Mouse (Mus musculus) small intestine, adult 2 months (tissue): ENCODE results near the gene App. TPM values are rescaled to one million over a fixed set of nuclear protein-coding genes. Genes with fewer than 3 reads are reported as not detected.
A peak's percentile ranks its signal among the peaks of the same experiment; 100 is the strongest.

Experiments used
- H3K27ac ChIP-seq: fragments of 200-500 bp; 2 replicates; pipeline ENCODE4 v1.5.1; 2012; ENCODE audit warnings: low read depth, low read length, control low read depth, inconsistent platforms; ENCODE audit not compliant: insufficient read depth
- H3K27me3 ChIP-seq: fragments of 200-500 bp; 2 replicates; pipeline ENCODE4 v1.6.1; 2012; ENCODE audit warnings: mild to moderate bottlenecking, moderate library complexity, low read length, inconsistent platforms; ENCODE audit not compliant: control insufficient read depth, insufficient read depth
- H3K36me3 ChIP-seq: fragments of 200-500 bp; 2 replicates; pipeline ENCODE4 v1.6.1; 2012; ENCODE audit warnings: mild to moderate bottlenecking, low read length, control low read depth, inconsistent platforms; ENCODE audit not compliant: control insufficient read depth, insufficient read depth
- H3K4me1 ChIP-seq: fragments of 200-500 bp; 2 replicates; pipeline ENCODE4 v1.6.1; 2012; ENCODE audit warnings: low read length, inconsistent platforms, mixed read lengths; ENCODE audit not compliant: control insufficient read depth, insufficient read depth, insufficient read length
- H3K4me3 ChIP-seq: fragments of 200-500 bp; 2 replicates; pipeline ENCODE4 v1.5.1; 2012; ENCODE audit warnings: low read depth, mild to moderate bottlenecking, control low read depth, inconsistent platforms, low read length, moderate library complexity
- CTCF ChIP-seq: fragments of 200-500 bp; IDR thresholded peaks from 2 replicates; pipeline ENCODE4 v1.5.1; 2012; ENCODE audit warnings: low read depth, mild to moderate bottlenecking, control low read depth, inconsistent platforms, low read length, moderate library complexity, mixed read lengths; ENCODE audit not compliant: insufficient replicate concordance, insufficient read length; ENCODE audit errors: extremely low read depth
- POLR2A ChIP-seq: fragments of 200-500 bp; IDR thresholded peaks from 2 replicates; pipeline ENCODE4 v1.6.1; 2012; ENCODE audit warnings: low read depth, mild to moderate bottlenecking, control low read depth, inconsistent platforms, low read length, moderate library complexity
- WGBS: fragments of 180-500 bp; shearing (Covaris S2); methylation state at CpG from one replicate; pipeline ENCODE4 v1.1.7; 2018; 5-methylcytosine and 5-hydroxymethylcytosine counted together
- polyA plus RNA-seq: library from polyadenylated mRNA; depleted of rRNA; stranded (reverse); fragments of >200 nt; gene quantifications from 2 replicates; pipeline ENCODE4 v1.2.3, GENCODE M21; 2012

Gene App
- polyA plus RNA-seq, 1 experiment: 387 TPM

DNA sequence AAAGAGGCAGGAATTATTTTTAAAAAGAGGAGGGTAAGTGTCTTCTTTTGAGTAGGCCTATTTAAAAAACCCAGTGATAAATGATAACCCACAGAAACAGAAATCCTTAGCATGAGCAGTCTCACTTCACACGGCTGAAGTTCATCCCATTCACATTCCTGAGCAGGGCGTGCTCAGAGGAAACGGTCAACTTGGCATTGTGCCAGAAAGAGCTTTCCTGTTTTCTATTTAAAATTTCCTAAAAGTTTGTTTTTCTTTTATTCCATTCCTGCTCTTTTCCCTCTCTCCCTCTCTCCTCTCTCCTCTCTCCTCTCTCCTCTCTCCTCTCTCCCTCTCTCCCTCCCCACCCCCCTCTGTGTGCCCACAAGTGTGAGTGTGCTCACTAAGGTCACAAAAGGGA is 3.1 kb upstream of the App start:
- no peak overlapping the region for H3K4me3 ChIP-seq
- H3K4me1 ChIP-seq: peaks cover 2% of the 10 kb centered on the region; the same call in 1 of the 2 replicates
- H3K27me3 ChIP-seq: no peaks in the 10 kb centered on the region
- TF ChIP-seq CTCF (no peak), POLR2A (no peak)
- no peaks in the 10 kb centered on the region for H3K36me3 ChIP-seq
- 8% methylated on average over 3 of the region's 3 CpGs for WGBS
- H3K27ac ChIP-seq: no peak overlapping the region

DNA sequence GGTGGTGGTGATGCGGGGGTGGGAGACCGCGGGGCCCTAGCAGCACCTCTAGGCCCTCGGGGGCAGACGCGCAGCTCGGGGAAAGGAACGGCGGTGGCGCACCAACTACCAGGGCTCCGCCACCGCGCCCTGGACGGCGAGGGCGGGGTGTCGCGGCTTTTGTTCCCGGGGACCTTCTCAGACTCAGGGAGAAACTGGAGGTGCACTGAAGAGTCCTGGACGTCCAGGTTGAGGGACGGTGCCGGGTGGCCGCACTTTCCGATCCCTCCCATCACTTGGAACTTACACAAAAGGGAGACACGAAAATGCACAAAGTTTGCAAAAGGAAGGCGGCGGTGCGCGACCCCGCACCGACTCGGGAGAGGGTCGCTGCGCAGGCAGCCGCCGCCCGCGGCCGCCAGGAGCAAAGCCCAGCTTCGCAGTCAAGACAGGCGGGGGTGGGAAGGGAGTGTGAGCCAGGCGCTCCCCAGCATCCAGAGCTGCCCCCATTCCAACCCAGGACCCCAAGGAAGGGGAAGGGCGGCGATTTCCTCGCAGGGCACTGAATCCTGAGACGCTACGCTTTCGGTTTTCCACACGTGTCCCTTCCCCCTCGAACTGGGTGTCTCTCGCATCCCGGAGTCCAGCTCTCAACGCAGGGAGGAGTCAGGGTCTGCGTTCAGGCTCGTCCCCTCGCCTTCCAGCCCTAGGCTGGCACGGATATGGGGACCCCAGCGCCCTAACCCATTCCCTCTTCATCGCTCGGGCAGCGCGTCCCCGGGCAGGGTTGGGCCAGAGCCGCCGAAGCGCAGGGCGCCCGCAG is 794 bp downstream of the App start:
- Histone ChIP-seq H3K36me3 (no peaks in the 10 kb centered on the region), H3K4me3 (peak overlapping the region; percentile 88), H3K4me1 (peaks cover 16% of the 10 kb centered on the region; the same call in 1 of the 2 replicates), H3K27ac (peak overlapping the region; percentile 63), H3K27me3 (no peaks in the 10 kb centered on the region)
- TF ChIP-seq CTCF (no peak), POLR2A (no peak; the same call in 1 of the 2 replicates)
- under 1% methylated on average over 67 of the region's 68 CpGs for WGBS

DNA sequence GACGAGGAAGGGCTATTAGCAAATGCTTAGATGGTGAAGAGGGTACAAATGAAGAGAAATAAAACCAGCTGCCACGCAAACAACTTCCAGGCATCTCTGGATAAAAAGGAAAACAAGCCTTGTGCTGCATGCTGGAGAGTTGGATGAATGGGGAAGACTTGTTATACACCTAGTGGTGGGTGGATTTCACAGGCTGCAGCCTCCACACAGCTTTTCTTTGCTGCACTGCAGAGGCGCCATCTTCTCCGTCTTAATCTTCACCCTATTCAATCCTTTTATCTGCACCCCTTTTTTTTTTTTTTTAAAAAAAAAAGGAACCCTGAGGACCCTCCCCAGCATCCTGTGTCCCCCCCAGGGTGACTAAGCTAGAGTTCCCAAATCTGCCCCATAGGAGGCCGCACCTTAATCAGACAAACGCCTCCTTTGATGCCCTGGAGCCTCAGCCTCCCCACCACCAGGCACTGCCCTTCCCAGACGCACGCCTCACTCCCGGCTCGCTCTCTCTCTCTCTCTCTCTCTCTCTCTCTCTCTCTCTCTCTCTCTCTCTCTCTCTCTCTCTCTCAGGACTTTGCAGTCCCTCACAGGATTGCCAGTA is 1.5 kb downstream of the App start:
- WGBS: 4% methylated on average over 10 of the region's 10 CpGs
- no peaks in the 10 kb centered on the region for H3K36me3 ChIP-seq
- no peaks in the 10 kb centered on the region for H3K27me3 ChIP-seq
- H3K4me3 ChIP-seq: peak overlapping the region; percentile 88
- peaks cover 18% of the 10 kb centered on the region; the same call in 1 of the 2 replicates for H3K4me1 ChIP-seq
- H3K27ac ChIP-seq: peak overlapping the region; percentile 63
- peak; percentile 22; the same call in 1 of the 2 replicates for TF ChIP-seq CTCF
- TF ChIP-seq POLR2A: no peak

DNA sequence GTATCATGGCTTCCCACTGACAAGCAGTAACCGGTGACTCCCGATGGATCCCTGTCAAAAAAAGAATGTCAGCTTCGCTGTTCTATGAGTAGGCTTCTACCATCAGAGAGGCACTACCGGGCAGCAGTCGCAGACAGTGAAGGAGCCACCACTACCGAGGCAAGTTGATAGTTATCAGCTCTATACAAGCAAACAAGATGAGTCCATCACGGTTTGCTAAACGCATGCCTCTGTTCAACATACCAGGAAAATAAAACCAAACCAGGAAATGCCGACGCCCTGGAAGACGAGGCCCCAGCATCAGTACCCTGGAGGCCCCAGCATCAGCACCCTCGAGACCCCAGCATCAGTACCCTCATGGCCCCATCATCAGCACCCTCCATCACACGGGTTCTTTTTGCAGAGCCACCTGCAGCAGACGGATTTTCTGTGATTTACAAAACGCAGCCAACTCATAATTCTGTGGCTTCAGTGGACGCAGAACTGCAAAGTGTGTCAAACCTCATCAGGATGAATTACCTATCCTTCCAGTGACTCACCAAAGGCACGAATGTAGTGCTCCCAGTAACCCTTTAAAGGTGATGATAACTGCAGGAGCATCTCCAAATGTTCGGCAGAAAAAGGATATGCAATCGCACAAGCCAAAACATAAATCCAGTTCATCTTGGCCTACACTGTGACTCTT is 2.6 kb downstream of the App start:
- WGBS: 35% methylated on average over 19 of the region's 19 CpGs
- Histone ChIP-seq H3K27me3 (no peaks in the 10 kb centered on the region), H3K4me3 (no peak overlapping the region), H3K4me1 (peaks cover 17% of the 10 kb centered on the region; the same call in 1 of the 2 replicates), H3K27ac (no peak overlapping the region), H3K36me3 (no peaks in the 10 kb centered on the region)
- no peak for TF ChIP-seq CTCF
- TF ChIP-seq POLR2A: no peak

DNA sequence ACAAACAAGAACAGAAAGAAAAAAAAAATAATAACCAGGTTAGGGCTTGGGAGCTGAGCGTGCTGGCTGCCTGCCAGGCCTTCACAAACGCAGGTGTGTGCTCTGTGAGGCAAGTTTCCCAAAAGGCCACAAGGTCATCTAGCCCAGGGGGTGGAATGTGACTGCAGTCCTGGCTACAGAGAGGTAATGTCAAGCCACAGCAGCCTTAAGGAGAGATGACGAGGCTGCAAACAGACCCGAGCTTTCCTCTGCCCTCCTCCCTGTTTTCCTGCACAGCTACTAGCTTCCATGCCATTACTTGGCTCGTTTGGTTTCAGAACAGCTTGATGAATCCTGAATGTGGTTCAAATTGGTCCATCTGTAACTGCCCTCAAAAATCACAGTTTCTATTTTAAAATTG is 4.7 kb downstream of the App start:
- WGBS: 21% methylated on average over 5 of the region's 5 CpGs
- H3K27me3 ChIP-seq: no peaks in the 10 kb centered on the region
- H3K27ac ChIP-seq: peak overlapping the region; percentile 24; the same call in 1 of the 2 replicates
- H3K4me3 ChIP-seq: no peak overlapping the region
- no peaks in the 10 kb centered on the region for H3K36me3 ChIP-seq
- H3K4me1 ChIP-seq: peaks cover 17% of the 10 kb centered on the region; the same call in 1 of the 2 replicates
- no peak for TF ChIP-seq CTCF
- no peak for TF ChIP-seq POLR2A

DNA sequence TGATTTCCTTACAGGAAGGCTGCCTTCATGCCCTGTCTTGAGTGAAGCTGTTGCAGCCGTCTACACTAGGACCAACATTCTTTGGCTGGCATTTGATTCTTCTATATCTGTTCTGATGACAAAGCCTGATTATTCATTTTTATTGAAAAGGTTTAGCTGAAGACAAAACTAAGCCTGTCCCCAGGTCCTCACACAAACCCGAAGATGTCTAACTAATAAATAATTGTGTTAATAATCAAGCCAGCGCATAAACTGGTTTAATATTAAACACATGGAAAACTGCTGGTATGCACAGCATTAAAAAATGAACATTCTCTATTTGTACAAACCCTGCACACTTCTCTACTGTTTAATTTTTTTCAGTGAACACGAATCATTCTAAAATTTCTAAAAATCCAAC is 7.4 kb downstream of the App start:
- H3K36me3 ChIP-seq: no peaks in the 10 kb centered on the region
- no peak overlapping the region for H3K27ac ChIP-seq
- peaks cover 20% of the 10 kb centered on the region; the same call in 1 of the 2 replicates for H3K4me1 ChIP-seq
- H3K27me3 ChIP-seq: no peaks in the 10 kb centered on the region
- 66% methylated on average over 4 of the region's 4 CpGs for WGBS
- TF ChIP-seq POLR2A (no peak), CTCF (no peak)
- H3K4me3 ChIP-seq: no peak overlapping the region
